Comparison of ENCODE assay signal across 1 mouse cellular context in genomic region chr11:117969945-117970872, GRCm38 (mm10).
A peak's percentile ranks its signal among the peaks of the same experiment; 100 is the strongest.
TF ChIP-seq lines count a peak whose summit lies in the region.

Socs3 (minus strand) TSS chr11:117970047.

TF ChIP-seq in CH12.LX, 34 proteins besides CTCF, POLR2A, EP300 and RAD21 (continued from another document):
- TF ChIP-seq NELFE (IDR thresholded peaks at IDR 0.05; ENCODE audit: low read depth, low read length) (peak; percentile 61; the same call in 1 of the 2 replicates), E2F4 (IDR thresholded peaks at IDR 0.05; ENCODE audit: insufficient replicate concordance, low read depth, low read length) (no peak), RCOR1 (conservative IDR thresholded peaks at IDR 0.05; ENCODE audit: low read depth, low read length) (no peak), GABPA (IDR thresholded peaks at IDR 0.05; ENCODE audit: insufficient replicate concordance, low read depth, low read length) (no peak), SIN3A (IDR thresholded peaks at IDR 0.05; ENCODE audit: low read length) (0 out of 2 replicates have a peak, but pooled peaks have one; percentile 64), MYC (IDR thresholded peaks at IDR 0.05; ENCODE audit: low read depth, low read length) (no peak)
